ENCODE assay signal across 23 mouse cellular contexts in the genomic region with DNA sequence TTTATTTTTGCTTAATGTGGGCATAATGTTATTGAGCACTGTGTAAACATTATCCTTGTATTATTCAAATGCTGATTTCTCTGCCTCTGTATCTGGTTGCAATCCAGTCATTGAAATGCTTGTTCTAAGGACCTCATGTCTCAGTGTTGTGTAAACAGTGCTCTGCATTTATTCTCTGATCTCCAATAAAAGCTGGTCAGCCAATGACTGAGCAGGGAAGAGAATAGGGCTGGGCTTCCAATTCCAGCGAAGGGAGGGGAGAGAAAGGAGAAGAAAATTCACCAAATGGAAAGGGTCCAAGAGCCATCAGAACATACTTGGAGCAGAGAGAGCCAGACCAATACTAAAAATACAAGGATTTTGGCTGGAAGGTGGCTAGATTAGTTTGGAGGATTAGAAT. TPM values are rescaled to one million over a fixed set of nuclear protein-coding genes. Genes with fewer than 3 reads are reported as not detected.
A peak's percentile ranks its signal among the peaks of the same experiment; 100 is the strongest.
DNase-seq lines count a peak whose midpoint lies in the region; ATAC-seq lines count a peak whose summit lies in the region.
"Had no signal": no experiment of that assay in that cellular context is flagged by ENCODE, and none has a peak within 500 bp of the region (broad histone marks: within the 10 kb centered on the region; RNA-seq: fewer than 3 reads in every experiment).

No protein-coding gene starts in this region.

- H3K27ac ChIP-seq in forebrain, embryonic 13.5 days, result no peak overlapping the region
- no peak overlapping the region for H3K27ac ChIP-seq in forebrain, embryonic 12.5 days
- no peak overlapping the region for H3K27ac ChIP-seq in heart, embryonic 10.5 days
- no peak overlapping the region for H3K27ac ChIP-seq in lung, embryonic 15.5 days
- H3K27ac ChIP-seq: embryonic facial prominence, embryonic 15.5 days; gastrocnemius, adult 2 months; hindbrain, embryonic 14.5 days had no signal

- no peaks in the 10 kb centered on the region for H3K4me1 ChIP-seq in forebrain, embryonic 13.5 days
- H3K4me1 ChIP-seq in forebrain, embryonic 12.5 days, result no peaks in the 10 kb centered on the region
- no peaks in the 10 kb centered on the region for H3K4me1 ChIP-seq in heart, embryonic 10.5 days
- H3K4me1 ChIP-seq in lung, embryonic 15.5 days, result no peaks in the 10 kb centered on the region
- H3K4me1 ChIP-seq: embryonic facial prominence, embryonic 15.5 days had no signal

- H3K27me3 ChIP-seq in forebrain, embryonic 13.5 days, result no peaks in the 10 kb centered on the region
- H3K27me3 ChIP-seq in forebrain, embryonic 12.5 days, result no peaks in the 10 kb centered on the region
- H3K27me3 ChIP-seq in heart, embryonic 10.5 days (ENCODE audit: insufficient read depth, poor library complexity, severe bottlenecking), result no peaks in the 10 kb centered on the region
- H3K27me3 ChIP-seq in lung, embryonic 15.5 days, result no peaks in the 10 kb centered on the region
- H3K27me3 ChIP-seq: embryonic facial prominence, embryonic 15.5 days had no signal

- peak; percentile 39 for DNase-seq in heart, adult 11 months
- no peak for DNase-seq in heart, embryonic 10.5 days (ENCODE audit: low spot score)
- DNase-seq in lung, postnatal 10 days, result no peak
- DNase-seq in natural killer cell, adult 2 months (ENCODE audit: low spot score in 2 of 2), result no peak
- DNase-seq: adrenal gland, adult 8-10 months; adrenal gland, postnatal 36 days; B cell, adult 2 months; cerebellum, adult 11 months; cerebellum, adult 8-10 months; cerebellum, postnatal 14 days; embryo, embryonic 11 days; gastrocnemius, adult 2 months; gastrocnemius, postnatal 25 days; heart, postnatal 10 days had no signal

- no peaks in the 10 kb centered on the region for H3K36me3 ChIP-seq in forebrain, embryonic 13.5 days (ENCODE audit: poor library complexity, severe bottlenecking)
- no peaks in the 10 kb centered on the region for H3K36me3 ChIP-seq in forebrain, embryonic 12.5 days (replicated peaks)
- H3K36me3 ChIP-seq in heart, embryonic 10.5 days, result no peaks in the 10 kb centered on the region
- H3K36me3 ChIP-seq in lung, embryonic 15.5 days, result no peaks in the 10 kb centered on the region
- H3K36me3 ChIP-seq: embryonic facial prominence, embryonic 15.5 days; G1E had no signal

- WGBS in forebrain, embryonic 13.5 days, result 40% methylated on average over 1 of the region's 1 CpGs
- WGBS in forebrain, embryonic 12.5 days, result 32% methylated on average over 1 of the region's 1 CpGs
- 61% methylated on average over 1 of the region's 1 CpGs for WGBS in heart, embryonic 10.5 days
- 19% methylated on average over 1 of the region's 1 CpGs for WGBS in lung, embryonic 15.5 days

- H3K4me3 ChIP-seq in forebrain, embryonic 13.5 days, result no peak overlapping the region
- no peak overlapping the region for H3K4me3 ChIP-seq in forebrain, embryonic 12.5 days (replicated peaks)
- no peak overlapping the region for H3K4me3 ChIP-seq in heart, embryonic 10.5 days
- H3K4me3 ChIP-seq in lung, embryonic 15.5 days, result no peak overlapping the region
- H3K4me3 ChIP-seq: embryonic facial prominence, embryonic 15.5 days; erythroblast, embryonic 14.5 days; gastrocnemius, adult 2 months had no signal

- H3K9me3 ChIP-seq in forebrain, embryonic 13.5 days (replicated peaks), result no peaks in the 10 kb centered on the region
- no peaks in the 10 kb centered on the region for H3K9me3 ChIP-seq in forebrain, embryonic 12.5 days
- H3K9me3 ChIP-seq in heart, embryonic 10.5 days, result no peaks in the 10 kb centered on the region
- H3K9me3 ChIP-seq in lung, embryonic 15.5 days, result no peaks in the 10 kb centered on the region
- H3K9me3 ChIP-seq: embryonic facial prominence, embryonic 15.5 days had no signal

- no peak overlapping the region for H3K4me2 ChIP-seq in forebrain, embryonic 13.5 days
- no peak overlapping the region for H3K4me2 ChIP-seq in forebrain, embryonic 12.5 days
- no peak overlapping the region for H3K4me2 ChIP-seq in lung, embryonic 15.5 days
- H3K4me2 ChIP-seq: embryonic facial prominence, embryonic 15.5 days; hindbrain, embryonic 14.5 days had no signal

- ATAC-seq in forebrain, embryonic 13.5 days, result 0 out of 2 replicates have a peak, but pooled peaks have one; percentile 48
- no peak for ATAC-seq in forebrain, embryonic 12.5 days (ENCODE audit: low FRiP score)
- ATAC-seq in lung, embryonic 15.5 days (ENCODE audit: borderline replicate concordance, extremely low read depth, low FRiP score, low TSS enrichment), result peak; percentile 27; the same call in 1 of the 2 replicates
- ATAC-seq: CD4-positive, CD25-positive, alpha-beta regulatory T cell, adult 4 months; intestine, embryonic 16.5 days had no signal

- H3K9ac ChIP-seq in forebrain, embryonic 13.5 days, result no peak overlapping the region
- H3K9ac ChIP-seq in forebrain, embryonic 12.5 days, result no peak overlapping the region
- H3K9ac ChIP-seq in lung, embryonic 15.5 days, result no peak overlapping the region
- H3K9ac ChIP-seq: embryonic facial prominence, embryonic 15.5 days; hindbrain, embryonic 14.5 days had no signal

RNA-seq across cellular contexts. Expression of gene Tra2a, which starts 17.1 kb away (rescaled TPM):
- polyA plus RNA-seq in forebrain, embryonic 13.5 days (2015; fragmentation: Nextera tagmentation; extraction: Ambion mirVana), result 164 and 177 TPM in 2 replicates
- polyA plus RNA-seq in forebrain, embryonic 12.5 days (2016; fragmentation: Nextera tagmentation; extraction: Ambion mirVana), result 164 and 168 TPM in 2 replicates
- 63.9 and 87.2 TPM in 2 replicates for polyA plus RNA-seq in heart, embryonic 10.5 days (2016; fragmentation: Nextera tagmentation; extraction: Ambion mirVana)
- polyA plus RNA-seq in lung, embryonic 15.5 days (2015; fragmentation: Nextera tagmentation; extraction: Ambion mirVana), result 113 TPM in 2 replicates

RNA-seq across cellular contexts. Expression of gene Ccdc126, which starts 38.1 kb away (rescaled TPM):
- 6.9 and 7.0 TPM in 2 replicates for polyA plus RNA-seq in forebrain, embryonic 13.5 days (2015; fragmentation: Nextera tagmentation; extraction: Ambion mirVana)
- polyA plus RNA-seq in forebrain, embryonic 12.5 days (2016; fragmentation: Nextera tagmentation; extraction: Ambion mirVana), result 5.7 and 6.0 TPM in 2 replicates
- 6.7 and 7.4 TPM in 2 replicates for polyA plus RNA-seq in heart, embryonic 10.5 days (2016; fragmentation: Nextera tagmentation; extraction: Ambion mirVana)
- 12.2 and 13.4 TPM in 2 replicates for polyA plus RNA-seq in lung, embryonic 15.5 days (2015; fragmentation: Nextera tagmentation; extraction: Ambion mirVana)
- polyA plus RNA-seq: erythroblast, embryonic 14.5 days had no signal
